Mouse (Mus musculus) heart, embryonic 14.5 days (tissue): ENCODE results near the gene Arhgap42. TPM values are rescaled to one million over a fixed set of nuclear protein-coding genes. Genes with fewer than 3 reads are reported as not detected.

ENCODE experiments used
- ATAC-seq: fragments of 200-750 bp; cut with Nextera tagmentation; 2 replicates; pipeline ENCODE4 v1.8.0; 2017; ENCODE audit warnings: low read depth, moderate TSS enrichment; ENCODE audit not compliant: insufficient number of reproducible peaks, insufficient read depth, low FRiP score
- H3K27ac ChIP-seq, 2 experiments: fragments of 200-500 bp in 1 of 2; fragments of 300-500 bp in 1 of 2; sonication (generic) in 1 of 2; replicated peaks in 1 of 2; 2 replicates each; pipeline ENCODE4 v1.5.1; 2012 to 2014; ENCODE audit warnings: low read depth in 2 of 2, low read length in 2 of 2, control low read depth in 1 of 2, mild to moderate bottlenecking in 1 of 2, mixed read lengths in 1 of 2; ENCODE audit not compliant: control insufficient read depth in 1 of 2, insufficient read depth in 1 of 2
- H3K27me3 ChIP-seq: fragments of 300-500 bp; sonication (generic); 2 replicates; pipeline ENCODE4 v1.6.1; 2014; ENCODE audit warnings: mild to moderate bottlenecking, low read length, control low read depth; ENCODE audit not compliant: control insufficient read depth, insufficient read depth
- H3K36me3 ChIP-seq: fragments of 300-500 bp; sonication (generic); 2 replicates; pipeline ENCODE4 v1.6.1; 2014; ENCODE audit warnings: mild to moderate bottlenecking, control low read depth, low read length, mixed read lengths; ENCODE audit not compliant: control insufficient read depth, insufficient read depth
- H3K4me1 ChIP-seq, 2 experiments: fragments of 200-500 bp in 1 of 2; fragments of 300-500 bp in 1 of 2; sonication (generic) in 1 of 2; 2 replicates each; pipeline ENCODE4 v1.6.1; 2012 to 2014; ENCODE audit warnings: low read length in 2 of 2, control low read depth in 1 of 2, mixed read lengths in 1 of 2; ENCODE audit not compliant: control insufficient read depth in 2 of 2, insufficient read depth in 2 of 2
- H3K4me2 ChIP-seq: fragments of 300-500 bp; sonication (generic); 2 replicates; pipeline ENCODE4 v1.6.1; 2014; ENCODE audit warnings: mild to moderate bottlenecking, low read length
- H3K4me3 ChIP-seq, 2 experiments: fragments of 200-500 bp in 1 of 2; fragments of 300-500 bp in 1 of 2; sonication (generic) in 1 of 2; 2 replicates each; pipeline ENCODE4 v1.5.1; 2012 to 2014; ENCODE audit warnings: low read length in 2 of 2, mild to moderate bottlenecking in 2 of 2, control low read depth in 1 of 2, low read depth in 1 of 2, moderate library complexity in 1 of 2; ENCODE audit not compliant: control insufficient read depth in 1 of 2, insufficient read depth in 1 of 2
- H3K9ac ChIP-seq: fragments of 300-500 bp; sonication (generic); 2 replicates; pipeline ENCODE4 v1.6.1; 2014; ENCODE audit warnings: mild to moderate bottlenecking, low read length
- H3K9me3 ChIP-seq: fragments of 300-500 bp; sonication (generic); 2 replicates; pipeline ENCODE4 v1.6.1; 2016; ENCODE audit warnings: low read length, control low read depth; ENCODE audit not compliant: control insufficient read depth
- WGBS: fragments of 180-500 bp; shearing (Covaris S2); extraction: QIAGEN DNeasy Blood & Tissue Kit; methylation state at CpG from one replicate; pipeline ENCODE4 v1.1.7; 2014; 5-methylcytosine and 5-hydroxymethylcytosine counted together
- polyA plus RNA-seq: library from polyadenylated mRNA; unstranded; fragments of >200 nt; fragmentation: Nextera tagmentation; extraction: Ambion mirVana; gene quantifications from 2 replicates; pipeline ENCODE4 v1.2.1, GENCODE M21; 2014

The Arhgap42 gene
- polyA plus RNA-seq, 1 experiment from 2014 or later = 14.8 TPM

- ATAC-seq = no peak
- H3K27me3 ChIP-seq = 0 out of 2 replicates have a peak, but pooled peaks cover 4% of the 10 kb centered on the region
- no peak overlapping the region for H3K27ac ChIP-seq
- H3K4me3 ChIP-seq = no peak overlapping the region
- no peaks in the 10 kb centered on the region for H3K9me3 ChIP-seq
- no peaks in the 10 kb centered on the region for H3K4me1 ChIP-seq
- no peak overlapping the region for H3K4me2 ChIP-seq
- no peaks in the 10 kb centered on the region for H3K36me3 ChIP-seq
- 41% methylated on average over 2 of the region's 2 CpGs for WGBS
- no peak overlapping the region for H3K9ac ChIP-seq
These were observed 9.6 kb upstream of the Arhgap42 start for GRCm38 (mm10) chr9:9248529-9248928.

GRCm38 (mm10) chr9:9245994-9246393, 7.1 kb upstream of the Arhgap42 start:
- no peak overlapping the region for H3K9ac ChIP-seq
- no peaks in the 10 kb centered on the region for H3K9me3 ChIP-seq
- no peaks in the 10 kb centered on the region for H3K4me1 ChIP-seq
- H3K36me3 ChIP-seq = no peaks in the 10 kb centered on the region
- no peak overlapping the region for H3K4me3 ChIP-seq
- ATAC-seq = no peak
- no peak overlapping the region for H3K27ac ChIP-seq
- no peak overlapping the region for H3K4me2 ChIP-seq
- H3K27me3 ChIP-seq = 0 out of 2 replicates have a peak, but pooled peaks cover 8% of the 10 kb centered on the region

- Histone ChIP-seq H3K27me3 (0 out of 2 replicates have a peak, but pooled peaks cover 8% of the 10 kb centered on the region), H3K4me1 (no peaks in the 10 kb centered on the region), H3K36me3 (no peaks in the 10 kb centered on the region), H3K4me2 (no peak overlapping the region), H3K4me3 (no peak overlapping the region), H3K9me3 (no peaks in the 10 kb centered on the region), H3K27ac (no peak overlapping the region), H3K9ac (no peak overlapping the region)
- no peak for ATAC-seq
- WGBS = 54% methylated on average over 4 of the region's 4 CpGs
These were observed 4.9 kb upstream of the Arhgap42 start for GRCm38 (mm10) chr9:9243834-9244233.

- H3K36me3 ChIP-seq = no peaks in the 10 kb centered on the region
- H3K4me3 ChIP-seq = no peak overlapping the region
- H3K4me2 ChIP-seq = no peak overlapping the region
- WGBS = 79% methylated on average over 7 of the region's 7 CpGs
- 0 out of 2 replicates have a peak, but pooled peaks cover 4% of the 10 kb centered on the region for H3K27me3 ChIP-seq
- no peak overlapping the region for H3K27ac ChIP-seq
- no peak for ATAC-seq
- no peaks in the 10 kb centered on the region for H3K9me3 ChIP-seq
- H3K9ac ChIP-seq = no peak overlapping the region
- peaks cover 0 to 3% of the 10 kb centered on the region in 2 experiments; a peak in 1 of 4 replicates for H3K4me1 ChIP-seq
These were observed 2.4 kb upstream of the Arhgap42 start for GRCm38 (mm10) chr9:9241202-9241795.

GRCm38 (mm10) chr9:9237511-9237910, 1.4 kb downstream of the Arhgap42 start:
- Histone ChIP-seq H3K27ac (no peak overlapping the region), H3K27me3 (0 out of 2 replicates have a peak, but pooled peaks cover 4% of the 10 kb centered on the region), H3K9ac (0 out of 2 replicates have a peak overlapping the region, but pooled peaks have one; percentile 1), H3K9me3 (no peaks in the 10 kb centered on the region), H3K4me1 (peaks cover 0 to 3% of the 10 kb centered on the region in 2 experiments; a peak in 1 of 4 replicates), H3K36me3 (no peaks in the 10 kb centered on the region), H3K4me2 (peak overlapping the region; percentile 76), H3K4me3 (peak overlapping the region in 1 of 2 experiments; percentile 56; a peak in 2 of 4 replicates)
- no peak for ATAC-seq
- WGBS = 70% methylated on average over 5 of the region's 5 CpGs

- Histone ChIP-seq H3K4me1 (no peaks in the 10 kb centered on the region; a peak in 1 of 4 replicates), H3K27me3 (no peaks in the 10 kb centered on the region), H3K36me3 (no peaks in the 10 kb centered on the region), H3K4me2 (no peak overlapping the region), H3K4me3 (no peak overlapping the region), H3K9ac (no peak overlapping the region), H3K27ac (no peak overlapping the region), H3K9me3 (no peaks in the 10 kb centered on the region)
- 76% methylated on average over 3 of the region's 3 CpGs for WGBS
- ATAC-seq = no peak
These were observed 9.2 kb downstream of the Arhgap42 start for GRCm38 (mm10) chr9:9229662-9230061.

- H3K4me1 ChIP-seq = no peaks in the 10 kb centered on the region; a peak in 1 of 4 replicates
These were observed 14.1 kb downstream of the Arhgap42 start for GRCm38 (mm10) chr9:9224837-9225236.

GRCm38 (mm10) chr9:9223384-9223783, 15.5 kb downstream of the Arhgap42 start:
- Histone ChIP-seq H3K9me3 (no peaks in the 10 kb centered on the region), H3K4me2 (no peak overlapping the region), H3K27me3 (peaks cover 36% of the 10 kb centered on the region), H3K36me3 (no peaks in the 10 kb centered on the region), H3K4me1 (no peaks in the 10 kb centered on the region; a peak in 1 of 4 replicates), H3K27ac (no peak overlapping the region), H3K9ac (no peak overlapping the region), H3K4me3 (no peak overlapping the region)
- ATAC-seq = no peak
- WGBS = 68% methylated on average over 3 of the region's 3 CpGs

More at GRCm38 (mm10) chr9:9224837-9225236, 14.1 kb downstream of the Arhgap42 start:
- H3K9me3 ChIP-seq = no peaks in the 10 kb centered on the region
- no peak overlapping the region for H3K4me3 ChIP-seq
- no peak overlapping the region for H3K27ac ChIP-seq
- H3K4me2 ChIP-seq = no peak overlapping the region
- H3K9ac ChIP-seq = no peak overlapping the region
- WGBS = 76% methylated on average over 1 of the region's 1 CpGs
- no peak for ATAC-seq
- no peaks in the 10 kb centered on the region for H3K36me3 ChIP-seq
- peaks cover 25% of the 10 kb centered on the region for H3K27me3 ChIP-seq
